Mouse (Mus musculus) ES-Bruce4 (cell line): Measurements from ENCODE around the gene Gprc5b. TPM values are rescaled to one million over a fixed set of nuclear protein-coding genes. Genes with fewer than 3 reads are reported as not detected.

Experiments used
- H3K27ac ChIP-seq: 2 replicates; pipeline ENCODE4 v1.5.1; 2012; ENCODE audit warnings: low read length, inconsistent platforms; ENCODE audit not compliant: insufficient read depth
- H3K27me3 ChIP-seq: 2 replicates; pipeline ENCODE4 v1.6.1; 2012; ENCODE audit warnings: mild to moderate bottlenecking, low read length, inconsistent platforms; ENCODE audit not compliant: control insufficient read depth, poor library complexity, insufficient read depth, severe bottlenecking
- H3K36me3 ChIP-seq: 2 replicates; pipeline ENCODE4 v1.6.1; 2012; ENCODE audit warnings: inconsistent platforms, mild to moderate bottlenecking, low read length, moderate library complexity; ENCODE audit not compliant: control insufficient read depth, poor library complexity, insufficient read depth, severe bottlenecking
- H3K4me1 ChIP-seq: one replicate; pipeline ENCODE4 v1.8.1; 2011; ENCODE audit warnings: low read length; ENCODE audit not compliant: control insufficient read depth, insufficient read depth
- H3K4me3 ChIP-seq: 2 replicates; pipeline ENCODE4 v1.5.1; 2011; ENCODE audit warnings: low read depth, mild to moderate bottlenecking, low read length
- H3K9ac ChIP-seq: 2 replicates; pipeline ENCODE4 v1.6.1; 2012; ENCODE audit warnings: low read depth, mild to moderate bottlenecking, inconsistent platforms; ENCODE audit not compliant: poor library complexity, severe bottlenecking
- H3K9me3 ChIP-seq: replicated peaks from 2 replicates; pipeline ENCODE4 v1.6.1; 2012; ENCODE audit warnings: mild to moderate bottlenecking, low read length, inconsistent platforms; ENCODE audit not compliant: control insufficient read depth, poor library complexity, insufficient read depth, severe bottlenecking
- CTCF ChIP-seq: IDR thresholded peaks from one replicate; pipeline ENCODE4 v1.8.1; 2011; ENCODE audit warnings: low read depth, low read length
- EP300 ChIP-seq: IDR thresholded peaks from 2 replicates; pipeline ENCODE4 v1.6.1; 2011; ENCODE audit warnings: low read depth, low read length; ENCODE audit not compliant: insufficient read depth
- POLR2A ChIP-seq: IDR thresholded peaks from one replicate; pipeline ENCODE4 v1.8.1; 2011; ENCODE audit warnings: low read length; ENCODE audit not compliant: insufficient read depth
- polyA plus RNA-seq: library from polyadenylated mRNA; stranded (reverse); fragments of >200 nt; gene quantifications from 2 replicates; pipeline ENCODE4 v1.2.4, GENCODE M21; 2011; ENCODE audit warnings: low read depth; ENCODE audit not compliant: missing spikeins, insufficient read depth, insufficient read length

The Gprc5b gene
- polyA plus RNA-seq, 1 experiment, result 15.7 TPM

DNA sequence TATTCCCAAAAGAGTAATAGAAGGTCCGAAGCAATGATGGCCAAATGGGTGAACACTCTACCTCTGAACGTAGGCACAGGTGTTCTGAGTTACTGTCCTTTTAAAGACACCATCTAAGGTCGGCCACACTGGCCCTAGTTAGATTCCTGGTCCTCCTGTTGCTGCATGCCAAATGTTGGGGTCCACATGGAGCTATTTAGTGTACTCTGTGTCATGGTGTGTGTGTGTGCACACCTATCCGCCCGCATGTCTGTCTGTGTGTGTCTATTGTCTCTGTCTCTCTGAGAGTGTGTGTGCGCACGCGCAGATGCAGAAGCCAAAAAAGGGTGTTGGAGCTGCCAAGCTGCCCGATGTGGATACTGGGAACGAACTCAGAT lies 17.9 kb downstream of the Gprc5b start:
- H3K27ac ChIP-seq, result no peak overlapping the region
- H3K9ac ChIP-seq, result no peak overlapping the region
- no peaks in the 10 kb centered on the region for H3K4me1 ChIP-seq
- no peaks in the 10 kb centered on the region for H3K27me3 ChIP-seq
- H3K36me3 ChIP-seq, result no peaks in the 10 kb centered on the region
- H3K9me3 ChIP-seq, result no peaks in the 10 kb centered on the region
- H3K4me3 ChIP-seq, result no peak overlapping the region
- no peak for TF ChIP-seq CTCF
- TF ChIP-seq POLR2A, result no peak
- no peak for TF ChIP-seq EP300

GRCm38 (mm10) chr7:118976414-118977166 lies 18.4 kb downstream of the Gprc5b start:
- H3K27ac ChIP-seq, result no peak overlapping the region
- H3K4me3 ChIP-seq, result 0 out of 2 replicates have a peak overlapping the region, but pooled peaks have one; percentile 1
- no peaks in the 10 kb centered on the region for H3K4me1 ChIP-seq
- H3K27me3 ChIP-seq, result no peaks in the 10 kb centered on the region
- H3K9me3 ChIP-seq, result no peaks in the 10 kb centered on the region
- H3K36me3 ChIP-seq, result no peaks in the 10 kb centered on the region
- no peak for TF ChIP-seq CTCF
- TF ChIP-seq EP300, result no peak
- TF ChIP-seq POLR2A, result no peak
- H3K9ac ChIP-seq, result no peak overlapping the region

DNA sequence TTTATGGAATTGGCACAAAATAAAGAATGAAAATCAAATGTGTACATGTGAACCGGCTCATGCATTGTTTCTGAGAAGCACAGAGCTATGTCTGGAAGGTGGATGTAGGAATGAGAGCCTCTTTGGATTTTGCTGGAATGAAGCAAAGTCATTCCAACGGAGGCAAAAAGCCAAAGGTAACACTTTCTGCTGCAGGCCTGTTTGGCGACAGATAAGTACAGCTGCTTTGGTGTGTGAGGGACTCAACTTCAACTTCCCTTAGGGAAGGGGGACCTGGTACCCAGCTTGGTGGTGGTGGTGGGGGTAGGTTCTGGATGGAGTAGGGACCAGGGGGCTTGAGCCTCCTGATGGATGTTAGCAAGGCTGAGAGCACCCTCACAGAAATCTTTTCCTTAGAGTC lies 19.2 kb downstream of the Gprc5b start:
- no peak overlapping the region for H3K4me3 ChIP-seq
- no peaks in the 10 kb centered on the region for H3K27me3 ChIP-seq
- no peaks in the 10 kb centered on the region for H3K9me3 ChIP-seq
- TF ChIP-seq EP300, result no peak
- no peak for TF ChIP-seq POLR2A
- TF ChIP-seq CTCF, result no peak
- no peak overlapping the region for H3K9ac ChIP-seq
- no peaks in the 10 kb centered on the region for H3K36me3 ChIP-seq
- no peaks in the 10 kb centered on the region for H3K4me1 ChIP-seq
- no peak overlapping the region for H3K27ac ChIP-seq

GRCm38 (mm10) chr7:118973377-118973776 lies 21.6 kb downstream of the Gprc5b start:
- Histone ChIP-seq H3K9ac (no peak overlapping the region), H3K36me3 (no peaks in the 10 kb centered on the region), H3K27me3 (no peaks in the 10 kb centered on the region), H3K4me3 (no peak overlapping the region), H3K9me3 (no peaks in the 10 kb centered on the region), H3K4me1 (peaks cover 2% of the 10 kb centered on the region), H3K27ac (no peak overlapping the region)
- TF ChIP-seq POLR2A, result no peak
- no peak for TF ChIP-seq EP300
- TF ChIP-seq CTCF, result no peak

DNA sequence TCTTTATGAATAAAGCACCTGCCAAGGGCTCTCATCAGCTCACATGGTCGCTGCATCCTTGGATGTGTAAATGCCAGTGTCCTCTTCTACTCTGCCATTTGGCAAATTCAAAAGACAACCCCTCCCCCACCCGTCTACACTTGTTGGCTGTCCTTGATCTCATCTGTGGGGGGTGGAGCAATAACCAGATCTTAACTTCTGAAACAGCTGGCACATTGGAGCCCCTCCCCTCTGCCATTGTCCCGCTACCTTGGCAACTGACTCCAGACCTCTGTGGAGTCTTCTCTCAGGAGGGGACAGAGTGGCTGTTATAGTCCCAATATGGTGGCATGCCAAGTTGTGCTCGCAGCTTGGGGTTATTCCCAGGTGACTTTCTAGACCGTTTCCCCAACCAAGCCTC lies 22.7 kb downstream of the Gprc5b start:
- TF ChIP-seq CTCF (no peak), EP300 (no peak), POLR2A (no peak)
- Histone ChIP-seq H3K4me3 (no peak overlapping the region), H3K36me3 (no peaks in the 10 kb centered on the region), H3K9me3 (no peaks in the 10 kb centered on the region), H3K9ac (no peak overlapping the region), H3K4me1 (peaks cover 2% of the 10 kb centered on the region), H3K27me3 (no peaks in the 10 kb centered on the region), H3K27ac (no peak overlapping the region)

DNA sequence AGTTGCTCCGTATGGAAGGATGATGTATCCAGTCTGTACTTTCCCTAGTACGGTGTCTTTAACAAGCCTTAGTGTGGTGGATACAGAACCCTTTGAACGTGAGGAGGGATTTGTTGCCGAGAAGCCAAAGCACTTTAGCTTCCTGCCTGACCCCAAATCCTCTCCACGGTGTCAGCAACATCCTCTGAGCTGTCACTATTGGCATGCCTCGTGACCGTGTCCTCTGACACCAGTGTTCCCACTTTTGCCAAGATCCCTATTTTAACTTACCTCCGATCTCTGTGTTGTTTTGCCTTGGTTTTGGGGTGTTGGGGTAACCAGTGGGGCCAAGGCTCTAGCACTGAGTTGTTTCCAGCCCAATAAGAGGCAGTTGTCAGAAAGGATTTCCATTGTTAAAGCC lies 23.5 kb downstream of the Gprc5b start:
- no peaks in the 10 kb centered on the region for H3K27me3 ChIP-seq

More for the DNA sequence above, 23.5 kb downstream of the Gprc5b start:
- no peak overlapping the region for H3K9ac ChIP-seq
- peaks cover 2% of the 10 kb centered on the region for H3K4me1 ChIP-seq
- H3K36me3 ChIP-seq, result no peaks in the 10 kb centered on the region
- no peak overlapping the region for H3K27ac ChIP-seq
- no peaks in the 10 kb centered on the region for H3K9me3 ChIP-seq
- TF ChIP-seq POLR2A (no peak), EP300 (no peak), CTCF (no peak)
- H3K4me3 ChIP-seq, result no peak overlapping the region
